Mouse (Mus musculus) intestine, embryonic 14.5 days (tissue): ENCODE data around the gene AF067061. TPM values are rescaled to one million over a fixed set of nuclear protein-coding genes. Genes with fewer than 3 reads are reported as not detected.
"Not testable (repeated sequence)": the region's sequence is repeated elsewhere in the genome, so short reads cannot be mapped to it uniquely, and the experiment has no call there.

Experiments
- ATAC-seq: fragments of 200-750 bp; cut with Nextera tagmentation; replicated peaks from 2 replicates; pipeline ENCODE4 v1.8.0; 2017; ENCODE audit warnings: low read depth, moderate number of reproducible peaks, moderate TSS enrichment, moderate library complexity; ENCODE audit not compliant: low FRiP score, low TSS enrichment
- DNase-seq: peaks from one replicate; pipeline ENCODE4 v3.0.0-alpha.2; 2018; ENCODE audit warnings: low spot score
- H3K27ac ChIP-seq: fragments of 300-500 bp; sonication (generic); 2 replicates; pipeline ENCODE4 v1.5.1; 2014; ENCODE audit warnings: low read depth, mild to moderate bottlenecking, control low read depth
- H3K27me3 ChIP-seq: fragments of 300-500 bp; sonication (generic); replicated peaks from 2 replicates; pipeline ENCODE4 v1.6.1; 2014; ENCODE audit warnings: low read length, control low read depth; ENCODE audit not compliant: control insufficient read depth, insufficient read depth
- H3K36me3 ChIP-seq: fragments of 300-500 bp; sonication (generic); 2 replicates; pipeline ENCODE4 v1.6.1; 2014; ENCODE audit warnings: low read length, control low read depth; ENCODE audit not compliant: control insufficient read depth, insufficient read depth
- H3K4me1 ChIP-seq: fragments of 300-500 bp; sonication (generic); replicated peaks from 2 replicates; pipeline ENCODE4 v1.6.1; 2014; ENCODE audit warnings: low read length, control low read depth, mixed read lengths; ENCODE audit not compliant: control insufficient read depth, insufficient read depth
- H3K4me2 ChIP-seq: fragments of 300-500 bp; sonication (generic); 2 replicates; pipeline ENCODE4 v1.6.1; 2014; ENCODE audit warnings: low read length
- H3K4me3 ChIP-seq: fragments of 300-500 bp; sonication (generic); 2 replicates; pipeline ENCODE4 v1.5.1; 2014; ENCODE audit warnings: low read depth, low read length, control low read depth, mixed read lengths
- H3K9ac ChIP-seq: fragments of 300-500 bp; sonication (generic); 2 replicates; pipeline ENCODE4 v1.6.1; 2014; ENCODE audit warnings: mild to moderate bottlenecking, low read length
- H3K9me3 ChIP-seq: fragments of 300-500 bp; sonication (generic); 2 replicates; pipeline ENCODE4 v1.6.1; 2016; ENCODE audit warnings: low read length, control low read depth; ENCODE audit not compliant: control insufficient read depth
- WGBS: fragments of 180-500 bp; shearing (Covaris S2); extraction: QIAGEN DNeasy Blood & Tissue Kit; methylation state at CpG from one replicate; pipeline ENCODE4 v1.1.7; 2014; 5-methylcytosine and 5-hydroxymethylcytosine counted together
- polyA plus RNA-seq: library from polyadenylated mRNA; unstranded; fragments of >200 nt; fragmentation: Nextera tagmentation; extraction: Ambion mirVana; gene quantifications from 2 replicates; pipeline ENCODE4 v1.2.1, GENCODE M21; 2014

AF067061 gene
- polyA plus RNA-seq, 1 experiment from 2014 or later: not detected

GRCm38 (mm10) chr13:120258817-120259658 lies 3.9 kb upstream of the AF067061 start:
- not testable (repeated sequence) for H3K4me3 ChIP-seq, H3K9me3 ChIP-seq, H3K27me3 ChIP-seq, H3K36me3 ChIP-seq, DNase-seq, H3K27ac ChIP-seq, H3K9ac ChIP-seq, ATAC-seq, H3K4me1 ChIP-seq, H3K4me2 ChIP-seq
- 84% methylated on average over 3 of the region's 3 CpGs for WGBS

DNA sequence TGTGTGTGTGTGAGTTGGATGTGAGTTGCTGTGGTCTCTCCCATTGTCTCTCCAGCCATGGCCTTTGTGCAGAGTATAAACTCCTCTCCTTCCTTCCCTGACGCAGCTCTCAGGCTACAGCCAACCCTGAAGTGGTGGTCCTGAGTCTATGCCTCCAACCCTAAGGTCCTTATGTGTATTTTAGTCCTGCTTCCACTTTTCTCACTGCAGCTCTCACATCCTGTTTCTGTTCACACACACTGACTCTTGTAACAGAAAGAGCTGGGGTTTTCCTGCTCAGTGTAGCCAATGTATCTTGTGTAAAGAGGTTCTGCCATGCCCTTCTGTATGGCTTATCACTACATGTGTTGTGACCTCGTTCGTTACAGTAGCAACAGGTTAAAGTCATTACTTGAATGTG lies 3.2 kb upstream of the AF067061 start:
- not testable (repeated sequence) for H3K4me3 ChIP-seq, H3K4me1 ChIP-seq, H3K9ac ChIP-seq, DNase-seq, H3K4me2 ChIP-seq, H3K27me3 ChIP-seq, H3K9me3 ChIP-seq, H3K27ac ChIP-seq, ATAC-seq, H3K36me3 ChIP-seq
- 61% methylated on average over 3 of the region's 3 CpGs for WGBS

- not testable (repeated sequence) for DNase-seq, H3K27me3 ChIP-seq, H3K9me3 ChIP-seq, H3K27ac ChIP-seq, H3K36me3 ChIP-seq, H3K9ac ChIP-seq, H3K4me2 ChIP-seq, ATAC-seq, H3K4me1 ChIP-seq, H3K4me3 ChIP-seq
- WGBS: 11% methylated on average over 2 of the region's 2 CpGs
These were observed 14.9 kb downstream of the AF067061 start for GRCm38 (mm10) chr13:120277837-120278236.

DNA sequence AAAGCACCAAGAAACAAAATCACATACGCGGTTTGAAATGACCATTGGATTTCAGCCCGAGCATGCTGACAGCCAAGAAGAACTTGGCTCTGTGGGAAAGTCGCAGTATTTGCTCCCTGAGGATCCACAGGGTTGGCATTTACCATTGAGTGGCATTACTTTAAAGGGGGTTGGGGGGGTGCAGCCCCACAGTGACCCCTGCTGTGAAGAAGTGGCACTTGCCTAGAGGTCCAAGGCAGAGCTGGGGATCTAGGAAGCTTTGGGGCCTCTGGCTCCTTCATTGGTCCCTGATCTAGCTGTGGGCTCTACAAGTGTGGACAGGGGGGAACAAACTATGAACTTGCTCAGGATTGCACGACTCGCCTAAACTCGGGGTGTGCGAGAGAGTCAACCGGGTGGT lies 15.9 kb downstream of the AF067061 start:
- Histone ChIP-seq H3K27me3 (no peaks in the 10 kb centered on the region), H3K4me1 (no peaks in the 10 kb centered on the region), H3K9ac (no peak overlapping the region), H3K27ac (no peak overlapping the region), H3K9me3 (no peaks in the 10 kb centered on the region), H3K36me3 (no peaks in the 10 kb centered on the region), H3K4me3 (no peak overlapping the region), H3K4me2 (no peak overlapping the region)
- ATAC-seq (no peak), DNase-seq (no peak)
- 94% methylated on average over 9 of the region's 9 CpGs for WGBS

DNA sequence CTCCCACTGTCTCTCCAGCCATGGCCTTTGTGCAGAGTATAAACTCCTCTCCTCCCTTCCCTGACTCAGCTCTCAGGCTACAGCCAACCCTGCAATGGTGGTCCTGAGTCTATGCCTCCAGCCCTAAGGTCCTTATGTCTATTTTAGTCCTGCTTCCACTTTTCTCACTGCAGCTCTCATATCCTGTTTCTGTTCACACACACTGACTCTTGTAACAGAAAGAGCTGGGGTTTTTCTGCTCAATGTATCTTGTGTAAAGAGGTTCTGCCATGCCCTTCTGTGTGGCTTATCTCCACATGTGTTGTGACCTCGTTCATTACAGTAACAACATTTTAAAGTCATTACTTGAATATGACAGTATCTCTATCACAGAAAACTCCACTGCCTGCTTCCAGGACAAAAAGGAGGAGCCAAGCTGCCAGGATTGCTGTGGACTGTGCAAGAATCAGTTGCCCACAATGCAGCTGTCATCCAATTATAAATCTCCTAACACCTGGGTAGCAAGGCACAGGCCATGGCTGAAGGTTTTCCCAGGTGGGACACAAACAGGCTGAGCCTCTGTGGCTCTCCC lies 36.5 kb downstream of the AF067061 start:
- WGBS: 54% methylated on average over 1 of the region's 1 CpGs
- H3K4me2 ChIP-seq: no peak overlapping the region
- no peak overlapping the region for H3K27ac ChIP-seq
- DNase-seq (no peak), ATAC-seq (no peak)
- no peaks in the 10 kb centered on the region for H3K4me1 ChIP-seq
- no peak overlapping the region for H3K4me3 ChIP-seq
- no peak overlapping the region for H3K9ac ChIP-seq
- H3K36me3 ChIP-seq: no peaks in the 10 kb centered on the region
- no peaks in the 10 kb centered on the region for H3K9me3 ChIP-seq
- no peaks in the 10 kb centered on the region for H3K27me3 ChIP-seq

DNA sequence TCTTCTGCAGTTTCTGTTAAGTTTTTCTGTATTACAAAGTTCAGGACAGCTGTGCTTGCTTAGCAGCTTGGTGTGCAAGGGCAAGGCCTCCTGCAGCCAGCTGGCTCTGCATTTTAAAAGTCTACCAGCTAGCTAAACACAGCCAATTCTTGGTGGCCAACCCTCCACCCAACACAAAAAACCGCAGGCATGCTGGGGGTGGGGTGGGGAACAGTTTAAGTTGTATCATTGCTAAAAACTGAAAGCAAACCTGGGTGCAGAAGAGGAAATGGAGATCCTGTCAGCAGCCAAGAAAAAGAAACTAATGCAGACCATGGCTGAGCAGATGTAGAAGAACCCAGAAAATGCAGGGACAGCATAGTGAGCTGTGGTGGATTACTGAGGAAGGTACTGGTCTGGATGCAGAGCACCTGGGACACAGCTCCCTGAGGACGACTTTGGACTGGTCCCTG lies 37.1 kb downstream of the AF067061 start, which contains the start of gene BC147527:
BC147527 (plus strand) TSS at position 402 of the 452 bp plus-strand sequence.
- no peak for DNase-seq
- Histone ChIP-seq H3K4me1 (no peaks in the 10 kb centered on the region), H3K27ac (no peak within 1 kb of the TSS), H3K4me3 (no peak within 1 kb of the TSS), H3K9me3 (no peaks in the 10 kb centered on the region), H3K36me3 (no peaks in the 10 kb centered on the region), H3K27me3 (no peaks in the 10 kb centered on the region), H3K9ac (no peak within 1 kb of the TSS), H3K4me2 (no peak within 1 kb of the TSS)
- WGBS: 40% methylated on average over 2 of the region's 2 CpGs
- no peak for ATAC-seq

- H3K4me3 ChIP-seq: no peak overlapping the region
- no peak overlapping the region for H3K27ac ChIP-seq
- H3K4me2 ChIP-seq: no peak overlapping the region
- no peaks in the 10 kb centered on the region for H3K4me1 ChIP-seq
- ATAC-seq (no peak), DNase-seq (no peak)
- no peaks in the 10 kb centered on the region for H3K9me3 ChIP-seq
- no peak overlapping the region for H3K9ac ChIP-seq
- no peaks in the 10 kb centered on the region for H3K36me3 ChIP-seq
- H3K27me3 ChIP-seq: no peaks in the 10 kb centered on the region
- WGBS: 69% methylated on average over 4 of the region's 4 CpGs
These were observed 37.9 kb downstream of the AF067061 start for GRCm38 (mm10) chr13:120300853-120301252.

- Histone ChIP-seq H3K27me3 (no peaks in the 10 kb centered on the region), H3K4me3 (no peak overlapping the region), H3K36me3 (no peaks in the 10 kb centered on the region), H3K9me3 (no peaks in the 10 kb centered on the region), H3K9ac (no peak overlapping the region), H3K4me2 (no peak overlapping the region), H3K4me1 (no peaks in the 10 kb centered on the region), H3K27ac (no peak overlapping the region)
- no peak for ATAC-seq
- whole genome bisulfite sequencing: 82% methylated on average over 4 of the region's 4 CpGs
- no peak for DNase-seq
These were observed 47.8 kb downstream of the AF067061 start for GRCm38 (mm10) chr13:120310749-120311148.
